Mouse (Mus musculus) intestine, embryonic 14.5 days (tissue): Measurements from ENCODE around the gene Mgmt. TPM values are rescaled to one million over a fixed set of nuclear protein-coding genes. Genes with fewer than 3 reads are reported as not detected.

Experiments used
- ATAC-seq: fragments of 200-750 bp; cut with Nextera tagmentation; replicated peaks from 2 replicates; pipeline ENCODE4 v1.8.0; 2017; ENCODE audit warnings: low read depth, moderate number of reproducible peaks, moderate TSS enrichment, moderate library complexity; ENCODE audit not compliant: low FRiP score, low TSS enrichment
- DNase-seq: peaks from one replicate; pipeline ENCODE4 v3.0.0-alpha.2; 2018; ENCODE audit warnings: low spot score
- H3K27ac ChIP-seq: fragments of 300-500 bp; sonication (generic); 2 replicates; pipeline ENCODE4 v1.5.1; 2014; ENCODE audit warnings: low read depth, mild to moderate bottlenecking, control low read depth
- H3K27me3 ChIP-seq: fragments of 300-500 bp; sonication (generic); replicated peaks from 2 replicates; pipeline ENCODE4 v1.6.1; 2014; ENCODE audit warnings: low read length, control low read depth; ENCODE audit not compliant: control insufficient read depth, insufficient read depth
- H3K36me3 ChIP-seq: fragments of 300-500 bp; sonication (generic); 2 replicates; pipeline ENCODE4 v1.6.1; 2014; ENCODE audit warnings: low read length, control low read depth; ENCODE audit not compliant: control insufficient read depth, insufficient read depth
- H3K4me1 ChIP-seq: fragments of 300-500 bp; sonication (generic); replicated peaks from 2 replicates; pipeline ENCODE4 v1.6.1; 2014; ENCODE audit warnings: low read length, control low read depth, mixed read lengths; ENCODE audit not compliant: control insufficient read depth, insufficient read depth
- H3K4me2 ChIP-seq: fragments of 300-500 bp; sonication (generic); 2 replicates; pipeline ENCODE4 v1.6.1; 2014; ENCODE audit warnings: low read length
- H3K4me3 ChIP-seq: fragments of 300-500 bp; sonication (generic); 2 replicates; pipeline ENCODE4 v1.5.1; 2014; ENCODE audit warnings: low read depth, low read length, control low read depth, mixed read lengths
- H3K9ac ChIP-seq: fragments of 300-500 bp; sonication (generic); 2 replicates; pipeline ENCODE4 v1.6.1; 2014; ENCODE audit warnings: mild to moderate bottlenecking, low read length
- H3K9me3 ChIP-seq: fragments of 300-500 bp; sonication (generic); 2 replicates; pipeline ENCODE4 v1.6.1; 2016; ENCODE audit warnings: low read length, control low read depth; ENCODE audit not compliant: control insufficient read depth
- WGBS: fragments of 180-500 bp; shearing (Covaris S2); extraction: QIAGEN DNeasy Blood & Tissue Kit; methylation state at CpG from one replicate; pipeline ENCODE4 v1.1.7; 2014; 5-methylcytosine and 5-hydroxymethylcytosine counted together
- polyA plus RNA-seq: library from polyadenylated mRNA; unstranded; fragments of >200 nt; fragmentation: Nextera tagmentation; extraction: Ambion mirVana; gene quantifications from 2 replicates; pipeline ENCODE4 v1.2.1, GENCODE M21; 2014

Mgmt gene
- polyA plus RNA-seq, 1 experiment from 2014 or later, result 7.2 TPM

DNA sequence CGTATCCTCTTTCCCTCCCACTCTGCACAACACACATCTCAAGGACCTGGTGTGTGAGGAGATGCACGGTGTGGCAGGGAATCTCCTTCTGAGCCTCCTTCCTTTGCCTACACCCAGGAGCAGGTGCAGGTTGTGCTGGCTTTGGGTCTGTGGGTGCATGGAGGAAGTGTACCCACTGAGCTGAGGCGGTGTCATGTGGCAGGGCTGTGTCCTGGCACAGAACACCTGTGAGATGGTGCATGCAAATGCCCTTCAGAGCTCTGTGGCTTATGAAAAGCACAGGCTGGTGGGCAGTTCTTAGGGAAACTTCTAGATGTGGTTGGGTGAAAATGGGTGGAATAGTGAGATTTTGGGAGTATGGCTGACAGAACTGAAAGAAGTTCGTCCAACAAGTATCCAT is 44.0 kb downstream of the Mgmt start:
- H3K27me3 ChIP-seq, result no peaks in the 10 kb centered on the region
- WGBS, result 88% methylated on average over 4 of the region's 4 CpGs
- no peaks in the 10 kb centered on the region for H3K4me1 ChIP-seq
- no peak overlapping the region for H3K4me3 ChIP-seq
- no peaks in the 10 kb centered on the region for H3K9me3 ChIP-seq
- no peak overlapping the region for H3K4me2 ChIP-seq
- H3K27ac ChIP-seq, result no peak overlapping the region
- ATAC-seq, result no peak
- H3K9ac ChIP-seq, result no peak overlapping the region
- no peaks in the 10 kb centered on the region for H3K36me3 ChIP-seq
- no peak for DNase-seq

DNA sequence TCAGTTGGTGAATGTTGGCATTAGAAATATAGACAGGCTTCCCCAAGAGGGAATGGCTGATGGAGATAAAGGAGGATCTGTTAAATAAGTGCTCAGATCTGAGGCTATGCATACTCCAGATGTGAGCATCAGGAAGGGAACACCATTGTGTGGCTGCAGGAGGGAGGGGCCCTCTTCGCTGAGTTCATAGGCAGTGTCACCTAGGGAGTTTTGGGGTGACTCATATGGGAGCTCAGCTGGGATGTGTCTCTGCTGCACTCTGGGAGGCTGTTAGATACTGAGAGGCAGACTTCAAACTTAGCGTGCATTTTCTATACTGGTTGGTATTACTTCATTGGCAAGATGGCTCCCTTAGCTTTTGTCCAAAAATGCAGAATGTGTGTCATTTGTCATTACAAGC is 48.0 kb downstream of the Mgmt start:
- Histone ChIP-seq H3K27me3 (no peaks in the 10 kb centered on the region), H3K4me3 (no peak overlapping the region), H3K4me1 (no peaks in the 10 kb centered on the region), H3K4me2 (no peak overlapping the region), H3K36me3 (no peaks in the 10 kb centered on the region), H3K9ac (no peak overlapping the region), H3K27ac (no peak overlapping the region), H3K9me3 (no peaks in the 10 kb centered on the region)
- 89% methylated on average over 2 of the region's 2 CpGs for WGBS
- DNase-seq (no peak), ATAC-seq (no peak)

DNA sequence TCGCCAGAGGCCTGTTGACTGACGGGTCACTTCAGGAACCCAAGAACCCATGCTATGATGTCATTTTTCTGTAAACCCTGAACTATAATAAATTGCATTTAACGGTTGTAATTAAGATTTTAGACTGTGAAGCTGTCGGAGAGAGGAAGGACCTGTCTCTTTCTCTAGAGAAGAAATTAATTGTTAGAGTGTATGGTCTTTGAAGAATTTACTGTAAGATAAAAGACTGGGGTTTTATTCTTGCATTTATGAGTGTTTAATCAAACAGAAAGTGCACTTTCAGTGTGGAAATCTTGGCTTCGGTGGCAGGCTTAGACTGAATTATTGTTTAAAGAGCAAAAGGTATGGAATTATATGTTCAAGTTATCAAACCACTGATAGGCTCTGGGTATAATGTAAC is 49.5 kb downstream of the Mgmt start:
- no peak overlapping the region for H3K4me3 ChIP-seq
- 76% methylated on average over 5 of the region's 5 CpGs for WGBS
- H3K4me1 ChIP-seq, result no peaks in the 10 kb centered on the region
- H3K27ac ChIP-seq, result no peak overlapping the region
- no peak overlapping the region for H3K4me2 ChIP-seq
- no peak overlapping the region for H3K9ac ChIP-seq
- no peak for DNase-seq
- no peaks in the 10 kb centered on the region for H3K27me3 ChIP-seq
- ATAC-seq, result no peak
- H3K9me3 ChIP-seq, result no peaks in the 10 kb centered on the region
- H3K36me3 ChIP-seq, result no peaks in the 10 kb centered on the region

DNA sequence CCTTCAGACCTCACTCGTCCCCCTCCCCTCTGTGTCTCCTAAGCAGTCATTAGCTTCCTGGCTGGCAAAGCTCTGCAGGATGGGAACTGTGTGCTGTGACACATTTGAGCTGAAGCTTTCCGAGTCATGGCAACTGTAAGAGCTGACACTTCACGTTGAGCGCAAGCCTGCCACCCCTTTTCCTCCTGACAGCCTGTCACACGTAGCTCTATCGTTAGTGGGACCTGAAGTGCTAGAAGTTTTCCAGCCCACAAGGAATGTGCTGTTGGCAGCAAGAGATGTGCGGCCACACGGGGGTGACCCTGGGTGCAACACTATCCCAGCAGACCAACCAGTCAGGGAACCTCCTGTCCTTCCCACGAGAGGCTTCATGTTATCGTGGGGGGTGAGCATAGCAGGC is 51.3 kb downstream of the Mgmt start:
- no peak overlapping the region for H3K4me2 ChIP-seq
- H3K9ac ChIP-seq, result no peak overlapping the region
- no peaks in the 10 kb centered on the region for H3K27me3 ChIP-seq
- H3K4me1 ChIP-seq, result no peaks in the 10 kb centered on the region
- DNase-seq (no peak), ATAC-seq (no peak)
- H3K36me3 ChIP-seq, result no peaks in the 10 kb centered on the region
- no peak overlapping the region for H3K4me3 ChIP-seq
- WGBS, result 67% methylated on average over 10 of the region's 10 CpGs
- no peaks in the 10 kb centered on the region for H3K9me3 ChIP-seq
- H3K27ac ChIP-seq, result no peak overlapping the region

DNA sequence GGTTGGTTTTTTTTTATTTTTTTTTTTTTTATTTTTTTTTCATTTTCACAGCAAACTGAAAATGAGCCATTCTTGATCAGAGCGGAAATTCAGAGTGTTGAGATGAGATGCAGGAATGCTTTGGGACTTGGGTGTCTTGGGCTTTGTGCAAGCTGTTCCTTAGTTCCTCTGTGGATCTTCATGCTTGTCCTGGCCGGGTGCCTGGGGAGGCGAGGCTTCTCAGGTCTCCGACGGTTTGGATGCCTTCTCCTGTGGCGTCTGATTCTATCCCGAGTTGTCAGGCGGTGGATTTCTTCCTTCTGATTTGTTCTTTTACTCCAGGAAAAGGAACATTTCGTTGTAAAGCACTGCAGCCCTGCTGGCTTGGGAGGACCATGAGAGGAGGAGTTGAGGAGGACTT is 51.7 kb downstream of the Mgmt start:
- Histone ChIP-seq H3K27ac (no peak overlapping the region), H3K36me3 (no peaks in the 10 kb centered on the region)
- DNase-seq, result no peak

DNA sequence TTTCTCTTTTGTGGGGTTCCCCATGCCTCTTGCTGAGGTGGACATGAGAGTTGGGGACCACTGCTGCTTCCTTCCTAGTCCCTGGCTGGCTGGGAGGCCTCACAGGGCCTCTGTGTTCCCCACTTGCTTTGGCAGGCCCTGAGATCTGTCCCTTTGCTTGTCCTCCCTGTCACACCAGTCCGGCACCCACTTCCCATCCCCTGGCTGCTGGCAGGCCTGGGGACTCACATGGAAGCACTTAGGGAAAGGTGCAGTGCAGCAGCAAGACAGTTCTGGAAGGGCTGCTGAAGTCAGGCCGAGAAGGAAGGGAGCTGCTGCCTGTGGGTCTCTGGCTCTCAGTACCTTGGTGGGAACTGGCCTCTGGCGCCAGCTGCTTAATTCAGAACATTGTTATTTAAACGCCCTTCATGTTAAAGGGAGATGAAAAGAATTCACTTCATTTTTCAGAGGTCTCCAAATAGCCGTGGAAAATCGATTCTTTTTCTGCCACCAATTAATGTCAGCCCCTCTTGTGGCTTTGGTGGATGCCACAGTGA is 53.9 kb downstream of the Mgmt start:
- H3K27me3 ChIP-seq, result no peaks in the 10 kb centered on the region
- no peaks in the 10 kb centered on the region for H3K36me3 ChIP-seq
- ATAC-seq (no peak), DNase-seq (no peak)
- no peak overlapping the region for H3K4me3 ChIP-seq
- no peaks in the 10 kb centered on the region for H3K9me3 ChIP-seq
- peaks cover 13% of the 10 kb centered on the region for H3K4me1 ChIP-seq
- H3K9ac ChIP-seq, result no peak overlapping the region
- no peak overlapping the region for H3K27ac ChIP-seq
- 80% methylated on average over 6 of the region's 6 CpGs for whole genome bisulfite sequencing
- H3K4me2 ChIP-seq, result no peak overlapping the region

More for the DNA sequence above, 51.7 kb downstream of the Mgmt start:
- WGBS, result 80% methylated on average over 9 of the region's 9 CpGs
- Histone ChIP-seq H3K4me3 (no peak overlapping the region), H3K4me2 (no peak overlapping the region), H3K9ac (no peak overlapping the region), H3K27me3 (no peaks in the 10 kb centered on the region), H3K9me3 (no peaks in the 10 kb centered on the region), H3K4me1 (no peaks in the 10 kb centered on the region)
- ATAC-seq, result no peak

DNA sequence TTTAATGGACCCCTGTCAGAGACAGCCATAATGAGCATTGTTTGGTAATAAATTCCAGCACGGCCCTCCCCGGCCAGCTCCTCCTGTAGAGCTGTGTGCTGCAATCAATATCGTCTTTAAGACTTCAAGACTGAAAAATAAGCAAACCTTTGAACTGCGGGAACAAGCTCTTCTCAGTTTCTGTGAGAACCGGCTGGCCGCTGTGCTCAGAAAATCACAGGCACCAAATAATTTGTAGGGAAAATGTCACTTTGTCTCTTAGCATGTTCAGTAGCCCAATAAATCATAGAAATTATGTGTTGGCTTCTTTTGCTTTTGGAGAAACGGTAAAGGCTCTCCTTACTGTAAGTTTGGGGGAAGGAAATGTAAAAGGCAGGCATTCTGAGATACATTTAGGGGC is 58.2 kb downstream of the Mgmt start:
- no peak for ATAC-seq
- 10% methylated on average over 7 of the region's 7 CpGs for WGBS
- H3K9me3 ChIP-seq, result no peaks in the 10 kb centered on the region

DNA sequence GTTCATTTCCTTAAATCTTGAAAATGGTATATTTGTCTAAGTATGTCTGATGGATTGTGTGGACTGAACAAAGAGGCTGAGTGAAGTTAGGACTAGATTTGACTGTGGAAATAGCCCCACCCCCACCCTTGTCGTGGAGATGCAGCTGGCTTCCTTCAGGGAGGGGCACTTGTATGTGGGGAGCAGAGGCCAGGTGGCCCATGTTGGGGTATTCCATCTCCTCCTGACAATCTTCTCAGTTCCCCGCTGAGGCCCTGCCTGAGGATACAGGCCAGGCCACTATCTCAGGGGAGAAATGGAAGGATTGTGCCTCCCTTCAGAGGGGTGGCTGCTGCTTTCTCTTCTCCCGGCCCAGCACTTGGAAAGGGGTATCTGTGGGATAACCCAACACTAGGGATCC is 58.8 kb downstream of the Mgmt start:
- H3K27ac ChIP-seq, result peak overlapping the region; percentile 62; the same call in 1 of the 2 replicates
- DNase-seq, result peak; percentile 68
- WGBS, result 17% methylated on average over 3 of the region's 3 CpGs

More for the DNA sequence above, 58.2 kb downstream of the Mgmt start:
- Histone ChIP-seq H3K27me3 (no peaks in the 10 kb centered on the region), H3K4me3 (no peak overlapping the region), H3K4me1 (peaks cover 21% of the 10 kb centered on the region), H3K36me3 (no peaks in the 10 kb centered on the region), H3K9ac (no peak overlapping the region), H3K27ac (peak overlapping the region; percentile 62), H3K4me2 (peak overlapping the region; percentile 13; the same call in 1 of the 2 replicates)
- peak; percentile 55 for DNase-seq

DNA sequence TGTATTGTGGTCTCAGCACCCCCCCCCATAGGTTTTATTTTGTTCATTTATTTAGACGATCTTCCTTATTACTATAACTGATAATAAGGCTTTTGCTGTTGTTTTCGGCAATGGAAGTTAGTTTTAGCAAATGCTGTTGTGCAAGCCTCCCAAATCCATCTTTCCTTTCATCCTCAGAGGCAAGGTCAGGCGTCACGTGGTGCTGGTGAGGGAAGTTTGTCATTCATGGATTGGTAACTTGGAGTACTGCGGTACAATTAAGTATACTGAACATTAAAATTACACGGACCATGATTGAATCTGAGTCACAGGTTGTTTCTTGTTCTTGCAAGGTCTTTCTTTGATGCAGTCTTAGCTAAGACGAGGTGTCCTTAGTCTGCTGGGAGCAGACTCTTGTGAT is 77.9 kb downstream of the Mgmt start:
- Histone ChIP-seq H3K36me3 (no peaks in the 10 kb centered on the region), H3K4me2 (no peak overlapping the region), H3K4me1 (no peaks in the 10 kb centered on the region), H3K27me3 (no peaks in the 10 kb centered on the region), H3K9ac (no peak overlapping the region), H3K4me3 (no peak overlapping the region), H3K27ac (no peak overlapping the region), H3K9me3 (no peaks in the 10 kb centered on the region)
- ATAC-seq (no peak), DNase-seq (no peak)
- 92% methylated on average over 7 of the region's 7 CpGs for WGBS

More for the DNA sequence above, 58.8 kb downstream of the Mgmt start:
- H3K4me2 ChIP-seq, result 0 out of 2 replicates have a peak overlapping the region, but pooled peaks have one; percentile 6
- H3K27me3 ChIP-seq, result no peaks in the 10 kb centered on the region
- peak; percentile 63; the same call in 1 of the 2 replicates for ATAC-seq
- peaks cover 21% of the 10 kb centered on the region for H3K4me1 ChIP-seq
- no peaks in the 10 kb centered on the region for H3K9me3 ChIP-seq
- H3K9ac ChIP-seq, result no peak overlapping the region
- H3K4me3 ChIP-seq, result no peak overlapping the region
- H3K36me3 ChIP-seq, result no peaks in the 10 kb centered on the region
